Mouse (Mus musculus) forebrain, embryonic 14.5 days (tissue): ENCODE measurements around the gene Abhd2. TPM values are rescaled to one million over a fixed set of nuclear protein-coding genes. Genes with fewer than 3 reads are reported as not detected.

Experiments used
- ATAC-seq: fragments of 200-750 bp; cut with Nextera tagmentation; 2 replicates; pipeline ENCODE4 v1.8.0; 2017; ENCODE audit warnings: mild to moderate bottlenecking, moderate library complexity
- DNase-seq: peaks from one replicate; pipeline ENCODE4 v3.0.0-alpha.2; 2015; ENCODE audit warnings: low spot score
- H3K27ac ChIP-seq: fragments of 300-500 bp; sonication (generic); 2 replicates; pipeline ENCODE4 v1.5.1; 2014; ENCODE audit warnings: low read depth, mild to moderate bottlenecking, control low read depth, low read length, moderate library complexity
- H3K27me3 ChIP-seq: fragments of 300-500 bp; sonication (generic); replicated peaks from 2 replicates; pipeline ENCODE4 v1.6.1; 2014; ENCODE audit warnings: low read length, control low read depth, mixed read lengths; ENCODE audit not compliant: control insufficient read depth, insufficient read depth
- H3K36me3 ChIP-seq: fragments of 300-500 bp; sonication (generic); 2 replicates; pipeline ENCODE4 v1.6.1; 2014; ENCODE audit warnings: low read length, control low read depth; ENCODE audit not compliant: control insufficient read depth, insufficient read depth
- H3K4me1 ChIP-seq: fragments of 300-500 bp; sonication (generic); 2 replicates; pipeline ENCODE4 v1.6.1; 2014; ENCODE audit warnings: antibody characterized with exemption, low read length, control low read depth; ENCODE audit not compliant: control insufficient read depth, insufficient read depth
- H3K4me2 ChIP-seq: fragments of 300-500 bp; sonication (generic); 2 replicates; pipeline ENCODE4 v1.6.1; 2014; ENCODE audit warnings: mild to moderate bottlenecking, control low read depth, low read length
- H3K4me3 ChIP-seq: fragments of 300-500 bp; sonication (generic); 2 replicates; pipeline ENCODE4 v1.5.1; 2014; ENCODE audit warnings: low read depth, low read length, control low read depth
- H3K9ac ChIP-seq: fragments of 300-500 bp; sonication (generic); 2 replicates; pipeline ENCODE4 v1.6.1; 2014; ENCODE audit warnings: mild to moderate bottlenecking, low read length, control low read depth, moderate library complexity
- H3K9me3 ChIP-seq: fragments of 300-500 bp; sonication (generic); replicated peaks from 2 replicates; pipeline ENCODE4 v1.6.1; 2016; ENCODE audit warnings: low read length, control low read depth, mixed read lengths; ENCODE audit not compliant: control insufficient read depth
- WGBS: fragments of 180-500 bp; shearing (Covaris S2); extraction: QIAGEN DNeasy Blood & Tissue Kit; methylation state at CpG from one replicate; pipeline ENCODE4 v1.1.7; 2014; 5-methylcytosine and 5-hydroxymethylcytosine counted together
- polyA plus RNA-seq: library from polyadenylated mRNA; unstranded; fragments of >200 nt; fragmentation: Nextera tagmentation; extraction: Ambion mirVana; gene quantifications from 2 replicates; pipeline ENCODE4 v1.2.1, GENCODE M21; 2014

Abhd2 gene
- polyA plus RNA-seq, 1 experiment from 2014 or later = 22.3 TPM

- peaks cover 14% of the 10 kb centered on the region for H3K4me1 ChIP-seq
- H3K27me3 ChIP-seq = no peaks in the 10 kb centered on the region
- DNase-seq (no peak), ATAC-seq (no peak)
- H3K27ac ChIP-seq = no peak overlapping the region
- H3K36me3 ChIP-seq = no peaks in the 10 kb centered on the region
- no peak overlapping the region for H3K9ac ChIP-seq
- H3K4me2 ChIP-seq = no peak overlapping the region
- H3K9me3 ChIP-seq = no peaks in the 10 kb centered on the region
- whole genome bisulfite sequencing = 76% methylated on average over 1 of the region's 1 CpGs
- no peak overlapping the region for H3K4me3 ChIP-seq
Measured at GRCm38 (mm10) chr7:79269866-79270265, 3.1 kb upstream of the Abhd2 start.

- Histone ChIP-seq H3K27me3 (no peaks in the 10 kb centered on the region), H3K4me2 (no peak overlapping the region), H3K9ac (no peak overlapping the region), H3K4me3 (no peak overlapping the region), H3K4me1 (peaks cover 25% of the 10 kb centered on the region), H3K27ac (no peak overlapping the region), H3K9me3 (no peaks in the 10 kb centered on the region), H3K36me3 (no peaks in the 10 kb centered on the region)
- WGBS = 85% methylated on average over 9 of the region's 9 CpGs
- DNase-seq (no peak), ATAC-seq (no peak)
Measured at GRCm38 (mm10) chr7:79270961-79271387, 2.0 kb upstream of the Abhd2 start.

GRCm38 (mm10) chr7:79271861-79272788, 874 bp upstream of the Abhd2 start:
- Histone ChIP-seq H3K9ac (peak overlapping the region; percentile 38; the same call in 1 of the 2 replicates), H3K9me3 (no peaks in the 10 kb centered on the region), H3K4me1 (peaks cover 35% of the 10 kb centered on the region), H3K27ac (0 out of 2 replicates have a peak overlapping the region, but pooled peaks have one; percentile 6), H3K36me3 (no peaks in the 10 kb centered on the region), H3K27me3 (no peaks in the 10 kb centered on the region), H3K4me3 (peak overlapping the region; percentile 76), H3K4me2 (peak overlapping the region; percentile 63)
- ATAC-seq = no peak; the same call in 1 of the 2 replicates
- DNase-seq = no peak
- 83% methylated on average over 16 of the region's 16 CpGs for WGBS

GRCm38 (mm10) chr7:79273738-79274472, 906 bp downstream of the Abhd2 start:
- Histone ChIP-seq H3K27me3 (no peaks in the 10 kb centered on the region), H3K27ac (peak overlapping the region; percentile 74), H3K9ac (peak overlapping the region; percentile 91), H3K36me3 (no peaks in the 10 kb centered on the region), H3K4me3 (peak overlapping the region; percentile 76), H3K4me1 (peaks cover 40% of the 10 kb centered on the region), H3K9me3 (no peaks in the 10 kb centered on the region), H3K4me2 (peak overlapping the region; percentile 82)
- WGBS = 9% methylated on average over 15 of the region's 15 CpGs
- no peak for ATAC-seq
- peak; percentile 47 for DNase-seq

GRCm38 (mm10) chr7:79274473-79275010, 1.5 kb downstream of the Abhd2 start:
- ATAC-seq (no peak), DNase-seq (no peak)
- no peak overlapping the region for H3K27ac ChIP-seq
- H3K27me3 ChIP-seq = no peaks in the 10 kb centered on the region
- H3K36me3 ChIP-seq = no peaks in the 10 kb centered on the region
- peak overlapping the region; percentile 82 for H3K4me2 ChIP-seq
- no peaks in the 10 kb centered on the region for H3K9me3 ChIP-seq
- H3K9ac ChIP-seq = peak overlapping the region; percentile 91
- WGBS = 79% methylated on average over 8 of the region's 8 CpGs
- peaks cover 44% of the 10 kb centered on the region for H3K4me1 ChIP-seq
- peak overlapping the region; percentile 76 for H3K4me3 ChIP-seq

- Histone ChIP-seq H3K36me3 (no peaks in the 10 kb centered on the region), H3K4me2 (peak overlapping the region; percentile 82), H3K4me3 (peak overlapping the region; percentile 76; the same call in 1 of the 2 replicates), H3K9me3 (no peaks in the 10 kb centered on the region), H3K27ac (no peak overlapping the region), H3K4me1 (peaks cover 44% of the 10 kb centered on the region), H3K27me3 (no peaks in the 10 kb centered on the region), H3K9ac (peak overlapping the region; percentile 91)
- WGBS = 57% methylated on average over 11 of the region's 11 CpGs
- ATAC-seq = no peak
- no peak for DNase-seq
Measured at GRCm38 (mm10) chr7:79275345-79275744, 2.3 kb downstream of the Abhd2 start.

- no peak for ATAC-seq
- peak; percentile 44 for DNase-seq
- WGBS = 47% methylated on average over 13 of the region's 13 CpGs
Measured at GRCm38 (mm10) chr7:79278432-79278831, 5.4 kb downstream of the Abhd2 start.

GRCm38 (mm10) chr7:79279376-79280029, 6.5 kb downstream of the Abhd2 start:
- 71% methylated on average over 10 of the region's 10 CpGs for WGBS
- H3K27ac ChIP-seq = peak overlapping the region; percentile 33; the same call in 1 of the 2 replicates
- no peak for DNase-seq

More at GRCm38 (mm10) chr7:79278432-79278831, 5.4 kb downstream of the Abhd2 start:
- H3K4me2 ChIP-seq = no peak overlapping the region
- no peaks in the 10 kb centered on the region for H3K27me3 ChIP-seq
- H3K4me1 ChIP-seq = peaks cover 44% of the 10 kb centered on the region
- H3K4me3 ChIP-seq = no peak overlapping the region
- H3K27ac ChIP-seq = peak overlapping the region; percentile 0; the same call in 1 of the 2 replicates
- H3K9me3 ChIP-seq = no peaks in the 10 kb centered on the region
- no peak overlapping the region for H3K9ac ChIP-seq
- H3K36me3 ChIP-seq = no peaks in the 10 kb centered on the region

More at GRCm38 (mm10) chr7:79279376-79280029, 6.5 kb downstream of the Abhd2 start:
- no peaks in the 10 kb centered on the region for H3K27me3 ChIP-seq
- no peak overlapping the region for H3K4me2 ChIP-seq
- ATAC-seq = no peak
- peaks cover 37% of the 10 kb centered on the region for H3K4me1 ChIP-seq
- H3K36me3 ChIP-seq = no peaks in the 10 kb centered on the region
- H3K9ac ChIP-seq = no peak overlapping the region
- no peak overlapping the region for H3K4me3 ChIP-seq
- H3K9me3 ChIP-seq = no peaks in the 10 kb centered on the region
